Mouse (Mus musculus) olfactory bulb, adult 2 months (tissue): ENCODE data around the gene Usp15. TPM values are rescaled to one million over a fixed set of nuclear protein-coding genes. Genes with fewer than 3 reads are reported as not detected.

Experiments used
- H3K27ac ChIP-seq: fragments of 200-500 bp; 2 replicates; pipeline ENCODE4 v1.5.1; 2012; ENCODE audit warnings: low read depth, low read length; ENCODE audit not compliant: insufficient read depth
- H3K4me1 ChIP-seq: fragments of 200-500 bp; 2 replicates; pipeline ENCODE4 v1.6.1; 2012; ENCODE audit warnings: low read length; ENCODE audit not compliant: control insufficient read depth, insufficient read depth
- H3K4me3 ChIP-seq: fragments of 200-500 bp; 2 replicates; pipeline ENCODE4 v1.5.1; 2012; ENCODE audit warnings: mild to moderate bottlenecking, low read depth, low read length, moderate library complexity; ENCODE audit not compliant: insufficient read depth
- CTCF ChIP-seq: fragments of 200-500 bp; IDR thresholded peaks from 2 replicates; pipeline ENCODE4 v1.5.1; 2012; ENCODE audit warnings: low read depth, mild to moderate bottlenecking, low read length, moderate library complexity; ENCODE audit not compliant: insufficient read depth
- POLR2A ChIP-seq: fragments of 200-500 bp; IDR thresholded peaks from 2 replicates; pipeline ENCODE4 v1.6.1; 2012; ENCODE audit warnings: mild to moderate bottlenecking, low read depth, low read length, moderate library complexity; ENCODE audit not compliant: insufficient read depth
- WGBS: fragments of 180-500 bp; shearing (Covaris S2); methylation state at CpG from one replicate; pipeline ENCODE4 v1.1.7; 2018; 5-methylcytosine and 5-hydroxymethylcytosine counted together
- polyA plus RNA-seq: library from polyadenylated mRNA; stranded (reverse); fragments of >200 nt; gene quantifications from 2 replicates; pipeline ENCODE4 v1.2.4, GENCODE M21; 2012; ENCODE audit warnings: low replicate concordance; ENCODE audit not compliant: missing spikeins, insufficient read depth, insufficient read length

Gene Usp15
- polyA plus RNA-seq, 1 experiment: 173 TPM

GRCm38 (mm10) chr10:123113466-123113865 is 83.3 kb downstream of the Usp15 start:
- 96% methylated on average over 8 of the region's 8 CpGs for WGBS
- TF ChIP-seq POLR2A (no peak), CTCF (no peak)
- H3K4me1 ChIP-seq: no peaks in the 10 kb centered on the region
- no peak overlapping the region for H3K27ac ChIP-seq
- no peak overlapping the region for H3K4me3 ChIP-seq

DNA sequence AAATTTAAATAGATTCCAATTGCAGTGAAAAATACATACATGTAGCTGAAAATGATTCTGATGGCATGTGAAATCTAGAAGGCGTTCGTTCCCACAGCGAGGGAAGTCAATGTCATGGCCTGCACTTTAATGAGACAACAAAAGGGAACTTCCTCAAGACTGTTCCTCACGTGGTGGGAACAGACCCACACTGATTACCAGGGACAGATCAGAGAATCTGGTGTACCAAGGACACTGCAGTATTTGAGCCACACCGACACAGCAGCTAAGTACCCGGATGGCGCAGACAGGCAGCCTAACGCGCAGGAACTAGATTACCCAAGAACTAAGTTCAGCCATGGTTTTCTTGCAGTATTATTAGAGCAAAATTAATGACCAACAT is 84.0 kb downstream of the Usp15 start:
- H3K4me1 ChIP-seq: no peaks in the 10 kb centered on the region
- H3K27ac ChIP-seq: no peak overlapping the region
- WGBS: 92% methylated on average over 9 of the region's 9 CpGs
- no peak overlapping the region for H3K4me3 ChIP-seq
- TF ChIP-seq POLR2A (no peak), CTCF (no peak)

GRCm38 (mm10) chr10:123112056-123112786 is 84.6 kb downstream of the Usp15 start:
- Histone ChIP-seq H3K27ac (no peak overlapping the region), H3K4me3 (no peak overlapping the region), H3K4me1 (no peaks in the 10 kb centered on the region)
- 88% methylated on average over 11 of the region's 11 CpGs for WGBS
- TF ChIP-seq CTCF (no peak), POLR2A (no peak)

- WGBS: 60% methylated on average over 11 of the region's 11 CpGs
- Histone ChIP-seq H3K27ac (no peak overlapping the region), H3K4me1 (no peaks in the 10 kb centered on the region), H3K4me3 (no peak overlapping the region)
- TF ChIP-seq POLR2A (no peak), CTCF (no peak)
Observed at GRCm38 (mm10) chr10:123110548-123110947, 86.2 kb downstream of the Usp15 start.

- WGBS: 61% methylated on average over 1 of the region's 1 CpGs
- H3K4me1 ChIP-seq: no peaks in the 10 kb centered on the region
Observed at GRCm38 (mm10) chr10:123108527-123108926, 88.3 kb downstream of the Usp15 start.

DNA sequence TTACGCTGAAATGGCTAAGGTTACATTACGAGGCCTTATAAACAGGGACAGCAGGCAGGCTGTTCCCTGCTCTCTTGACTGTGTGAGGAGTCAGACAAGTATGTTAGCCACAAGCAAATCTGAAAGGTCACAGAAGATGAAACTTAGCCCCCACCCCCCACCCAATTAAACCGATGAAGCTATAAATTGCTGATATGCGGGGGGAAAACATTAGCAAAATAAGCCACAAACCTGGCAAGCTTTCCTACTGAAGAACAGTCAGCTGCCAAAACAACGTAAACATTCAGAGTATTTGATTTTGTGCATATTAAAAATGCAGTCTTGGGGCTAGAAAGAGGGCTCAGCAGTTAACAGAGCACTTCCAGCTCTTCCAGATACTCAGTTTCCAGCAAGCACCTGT is 88.7 kb downstream of the Usp15 start:
- TF ChIP-seq POLR2A: no peak
- H3K4me1 ChIP-seq: no peaks in the 10 kb centered on the region
- 93% methylated on average over 5 of the region's 5 CpGs for WGBS
- H3K27ac ChIP-seq: no peak overlapping the region
- H3K4me3 ChIP-seq: no peak overlapping the region

More at GRCm38 (mm10) chr10:123108527-123108926, 88.3 kb downstream of the Usp15 start:
- H3K4me3 ChIP-seq: no peak overlapping the region
- TF ChIP-seq CTCF (no peak), POLR2A (no peak)
- H3K27ac ChIP-seq: no peak overlapping the region

GRCm38 (mm10) chr10:123101303-123101702 is 95.5 kb downstream of the Usp15 start:
- WGBS: 62% methylated on average over 1 of the region's 1 CpGs
- no peak overlapping the region for H3K4me3 ChIP-seq
- no peak for TF ChIP-seq POLR2A
- no peak for TF ChIP-seq CTCF
- no peak overlapping the region for H3K27ac ChIP-seq
- H3K4me1 ChIP-seq: no peaks in the 10 kb centered on the region

GRCm38 (mm10) chr10:123100584-123100983 is 96.2 kb downstream of the Usp15 start:
- 59% methylated on average over 2 of the region's 2 CpGs for WGBS
- H3K4me3 ChIP-seq: no peak overlapping the region
- no peaks in the 10 kb centered on the region for H3K4me1 ChIP-seq
- no peak for TF ChIP-seq POLR2A
- TF ChIP-seq CTCF: no peak
- H3K27ac ChIP-seq: no peak overlapping the region

GRCm38 (mm10) chr10:123094504-123094903 is 102.3 kb downstream of the Usp15 start:
- Histone ChIP-seq H3K27ac (no peak overlapping the region), H3K4me1 (no peaks in the 10 kb centered on the region), H3K4me3 (no peak overlapping the region)
- TF ChIP-seq CTCF: no peak
- TF ChIP-seq POLR2A: no peak
- WGBS: 72% methylated on average over 7 of the region's 7 CpGs

DNA sequence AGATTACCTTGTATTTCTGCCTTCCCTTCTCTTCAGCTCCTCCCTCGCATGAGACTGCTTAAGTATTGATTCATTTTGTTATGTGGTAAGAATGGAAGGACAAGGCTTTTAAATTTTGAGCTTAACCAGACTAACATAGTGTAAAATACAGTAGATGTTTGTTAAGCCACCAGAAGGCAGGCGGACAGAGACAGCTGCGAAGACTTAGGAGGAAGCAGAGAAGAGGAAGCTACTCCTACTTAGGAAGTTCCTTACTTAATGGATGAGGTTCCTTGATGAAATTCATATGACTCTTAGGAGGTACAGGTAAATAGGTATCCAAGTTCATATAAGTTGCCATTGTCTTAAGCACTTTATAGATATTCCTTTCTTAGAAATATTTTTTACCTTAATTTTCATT is 104.2 kb downstream of the Usp15 start:
- H3K4me1 ChIP-seq: no peaks in the 10 kb centered on the region
- 73% methylated on average over 3 of the region's 3 CpGs for WGBS
- no peak overlapping the region for H3K27ac ChIP-seq
- H3K4me3 ChIP-seq: no peak overlapping the region
- TF ChIP-seq CTCF: no peak
- no peak for TF ChIP-seq POLR2A
